Mouse (Mus musculus): ENCODE measurements around the gene Gm9639.
"Not testable (repeated sequence)": the region's sequence is repeated elsewhere in the genome, so short reads cannot be mapped to it uniquely, and the experiment has no call there.

The Gm9639 gene

DNA sequence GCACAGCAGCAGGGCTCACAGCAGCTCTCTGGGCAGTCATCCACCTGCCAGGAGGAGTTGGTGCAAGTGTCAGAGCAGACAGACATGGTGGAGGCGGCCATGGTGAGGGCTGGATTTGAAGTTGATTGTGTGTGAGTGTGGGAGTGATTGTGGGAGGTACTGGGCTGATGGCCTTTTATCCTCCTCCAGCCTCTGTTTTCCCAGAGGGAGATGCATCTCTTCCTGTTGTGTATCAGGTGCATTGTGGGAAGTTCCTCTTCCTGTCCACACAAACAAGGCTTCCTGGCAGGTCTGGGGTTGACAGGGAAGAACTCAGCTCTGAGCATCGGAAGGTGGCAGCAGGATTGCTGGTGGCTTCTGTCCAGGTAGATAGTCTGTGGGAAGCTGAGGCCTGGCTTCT, at the start of gene Gm9639:
TSS of gene Gm9639 (minus strand) at position 101 of the 400 bp plus-strand sequence.
- DNase-seq = no peak

DNA sequence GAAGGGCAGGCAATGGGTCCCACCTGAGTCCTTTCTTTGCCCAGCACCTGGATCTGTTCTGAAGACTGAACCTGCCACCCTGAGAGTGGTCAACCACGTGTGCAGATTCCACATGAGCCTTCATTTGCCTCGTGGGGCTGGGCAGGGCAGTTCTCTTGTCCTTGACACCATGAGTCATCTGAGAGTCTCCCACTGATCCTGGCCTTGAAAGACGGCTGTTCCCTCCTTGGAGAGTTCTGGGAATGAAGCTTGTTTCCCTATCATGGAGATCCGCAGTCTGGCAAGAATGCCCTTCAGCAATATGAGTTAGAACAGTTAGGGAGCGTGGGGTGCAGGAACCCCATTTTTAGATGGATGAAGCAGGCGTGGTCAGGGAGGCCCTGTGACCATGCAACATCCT, 44.1 kb upstream of the Gm9639 start:
- DNase-seq = no peak

- DNase-seq = no peak
Measured at GRCm38 (mm10) chr10:77835647-77836046, 40.8 kb upstream of the Gm9639 start, which contains the start of gene Krtap10-10. Gene Krtap10-10, plus strand, starts transcription at chr10:77835947.

DNA sequence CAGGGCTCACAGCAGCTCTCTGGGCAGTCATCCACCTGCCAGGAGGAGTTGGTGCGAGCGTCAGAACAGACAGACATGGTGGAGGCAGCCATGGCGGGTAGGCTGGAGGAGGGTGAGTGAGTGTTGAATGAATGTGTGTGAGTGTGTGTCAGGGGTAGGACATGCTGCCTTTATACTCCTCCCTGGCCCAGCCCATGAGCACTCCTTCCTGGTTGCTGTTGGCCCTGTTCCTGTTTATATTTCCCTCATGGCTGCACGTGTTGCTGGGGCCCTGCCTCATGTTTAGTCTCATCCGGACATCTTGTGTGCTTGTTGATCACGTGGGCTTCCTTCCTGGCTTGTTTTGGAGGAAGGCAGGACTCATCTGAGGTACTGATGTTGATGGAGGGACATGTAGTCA, 32.1 kb upstream of the Gm9639 start, which contains the start of gene Krtap10-4:
TSS of gene Krtap10-4 (minus strand) at position 145 of the 400 bp plus-strand sequence.
- DNase-seq = no peak

DNA sequence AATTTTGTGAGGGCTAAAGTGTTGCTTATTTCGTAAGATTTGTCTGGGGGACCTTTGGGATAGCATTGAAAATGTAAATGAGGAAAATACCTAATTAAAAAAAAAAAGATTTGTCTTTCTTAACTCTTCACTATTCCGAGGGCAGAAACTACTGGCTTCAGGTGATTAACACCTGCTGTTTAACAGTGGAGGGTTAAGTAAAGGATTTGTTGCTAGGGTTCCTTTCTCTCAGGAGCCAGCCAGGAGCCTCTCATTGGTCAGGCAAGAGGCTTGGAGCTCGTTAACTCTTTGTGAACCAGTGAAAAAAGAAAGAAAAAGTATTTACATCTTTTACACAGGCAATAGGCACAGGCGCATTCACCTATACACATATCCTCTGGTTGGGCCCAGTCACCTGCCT, 24.3 kb upstream of the Gm9639 start:
- DNase-seq = no peak

GRCm38 (mm10) chr10:77818523-77818922, 23.6 kb upstream of the Gm9639 start:
- DNase-seq = no peak

GRCm38 (mm10) chr10:77815514-77815913, 20.6 kb upstream of the Gm9639 start:
- no peak for DNase-seq

DNA sequence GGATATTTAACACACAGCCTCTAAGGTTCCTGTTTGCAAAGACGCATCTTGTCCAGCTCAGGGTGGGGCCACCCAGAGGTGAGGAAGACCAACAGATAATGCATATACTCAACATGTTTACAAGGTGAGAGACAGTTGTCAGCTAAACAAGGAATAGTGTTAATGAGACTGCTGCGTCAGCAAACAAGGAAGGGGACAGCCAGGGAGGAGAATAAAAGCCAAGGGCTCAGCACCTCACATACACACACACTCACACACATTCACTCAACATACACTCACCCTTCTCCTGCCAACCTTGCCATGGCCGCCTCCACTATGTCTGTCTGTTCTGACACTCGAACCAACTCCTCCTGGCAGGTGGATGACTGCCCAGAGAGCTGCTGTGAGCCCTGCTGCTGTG, 19.5 kb upstream of the Gm9639 start, which contains the start of gene Gm2696:
TSS of gene Gm2696 (plus strand) at position 301 of the 400 bp plus-strand sequence.
- no peak for DNase-seq

DNA sequence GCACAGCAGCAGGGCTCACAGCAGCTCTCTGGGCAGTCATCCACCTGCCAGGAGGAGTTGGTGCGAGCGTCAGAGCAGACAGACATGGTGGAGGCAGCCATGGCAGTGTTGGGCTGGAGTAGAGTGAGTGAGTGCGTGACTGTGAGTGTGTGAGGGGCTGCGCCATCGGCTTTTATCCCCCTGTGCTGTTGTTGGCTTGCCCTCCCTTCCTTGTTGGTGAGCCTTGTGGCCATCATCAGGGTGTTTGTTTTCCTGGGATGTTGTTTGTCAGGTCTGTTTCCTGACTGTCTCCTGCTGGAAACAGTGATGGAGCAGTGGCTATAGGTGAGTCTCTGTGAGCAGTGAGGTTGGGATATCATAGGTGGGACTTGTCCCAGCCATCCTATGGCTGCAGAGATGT, 16.9 kb upstream of the Gm9639 start, which contains the start of gene Gm9507:
TSS of gene Gm9507 (minus strand) at position 101 of the 400 bp plus-strand sequence.
- no peak for DNase-seq

GRCm38 (mm10) chr10:77804095-77804494, 9.2 kb upstream of the Gm9639 start:
- no peak for DNase-seq

GRCm38 (mm10) chr10:77798921-77799508, 4.1 kb upstream of the Gm9639 start, which contains the start of gene Gm19668:
Gene Gm19668, minus strand, starts transcription at chr10:77799133.
- DNase-seq = no peak

- not testable (repeated sequence) for DNase-seq
Measured at GRCm38 (mm10) chr10:77798164-77798920, 3.5 kb upstream of the Gm9639 start.

- DNase-seq = no peak
Measured at GRCm38 (mm10) chr10:77797677-77798076, 2.8 kb upstream of the Gm9639 start.

- no peak for DNase-seq
Measured at GRCm38 (mm10) chr10:77788621-77789020, 6.3 kb downstream of the Gm9639 start.

DNA sequence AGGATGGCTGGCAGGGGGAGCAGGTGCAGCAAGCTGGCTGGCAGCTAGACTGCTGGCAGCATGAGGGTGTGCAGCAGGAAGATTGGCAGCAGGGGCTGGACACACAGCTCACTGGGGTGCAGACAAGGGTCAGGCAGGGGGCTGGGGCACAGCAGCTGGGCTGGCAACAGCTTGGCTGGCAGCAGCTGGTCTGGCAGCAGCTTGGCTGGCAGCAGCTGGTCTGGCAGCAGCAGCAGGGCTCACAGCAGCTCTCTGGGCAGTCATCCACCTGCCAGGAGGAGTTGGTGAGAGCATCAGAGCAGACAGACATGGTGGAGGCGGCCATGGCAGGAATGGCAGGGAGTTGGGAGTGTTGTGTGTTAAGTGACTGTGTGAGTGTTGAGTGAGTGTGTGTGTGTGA, 7.0 kb downstream of the Gm9639 start, which contains the start of gene Gm7137:
TSS of gene Gm7137 (minus strand) at position 325 of the 400 bp plus-strand sequence.
- DNase-seq = not testable (repeated sequence)

DNA sequence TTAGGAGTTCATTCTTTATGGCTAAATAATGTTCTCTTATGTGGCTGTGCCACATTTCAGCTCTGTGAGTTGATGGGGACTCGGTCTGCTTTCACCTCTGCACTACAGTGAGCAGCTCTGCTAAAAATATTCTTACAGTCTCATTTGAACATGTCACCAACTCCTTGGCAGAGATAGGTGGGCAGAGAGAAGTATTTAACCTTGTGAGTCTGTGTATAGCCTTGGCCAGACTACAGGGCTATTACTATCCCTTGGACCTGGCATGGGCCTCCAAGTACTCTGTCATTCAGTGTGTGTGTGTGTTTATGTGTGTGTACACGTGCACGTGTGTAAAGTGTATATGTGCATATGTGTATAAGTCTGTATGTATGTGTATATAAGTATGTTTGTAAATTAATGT, 11.5 kb downstream of the Gm9639 start:
- not testable (repeated sequence) for DNase-seq

GRCm38 (mm10) chr10:77782442-77782841, 12.4 kb downstream of the Gm9639 start, which contains the start of gene Gm3250:
Gene Gm3250, minus strand, starts transcription at chr10:77782542.
- DNase-seq = not testable (repeated sequence)

DNA sequence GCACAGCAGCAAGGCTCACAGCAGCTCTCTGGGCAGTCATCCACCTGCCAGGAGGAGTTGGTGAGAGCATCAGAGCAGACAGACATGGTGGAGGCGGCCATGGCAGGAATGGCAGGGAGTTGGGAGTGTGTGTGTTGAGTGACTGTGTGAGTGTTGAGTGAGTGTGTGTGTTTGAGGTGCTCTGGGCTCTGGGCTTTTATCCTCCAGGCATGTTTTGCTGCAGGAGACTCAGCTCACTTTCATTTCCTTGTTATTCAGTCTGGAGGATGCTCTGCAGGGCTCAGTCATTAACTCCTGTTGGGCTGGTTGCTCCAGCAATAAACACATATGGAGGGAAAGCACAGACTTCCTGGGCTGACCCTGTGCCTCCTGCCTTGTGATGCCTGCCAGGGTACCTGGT, 18.0 kb downstream of the Gm9639 start, which contains the start of gene Gm7138:
TSS of gene Gm7138 (minus strand) at position 101 of the 400 bp plus-strand sequence.
- DNase-seq = not testable (repeated sequence)

DNA sequence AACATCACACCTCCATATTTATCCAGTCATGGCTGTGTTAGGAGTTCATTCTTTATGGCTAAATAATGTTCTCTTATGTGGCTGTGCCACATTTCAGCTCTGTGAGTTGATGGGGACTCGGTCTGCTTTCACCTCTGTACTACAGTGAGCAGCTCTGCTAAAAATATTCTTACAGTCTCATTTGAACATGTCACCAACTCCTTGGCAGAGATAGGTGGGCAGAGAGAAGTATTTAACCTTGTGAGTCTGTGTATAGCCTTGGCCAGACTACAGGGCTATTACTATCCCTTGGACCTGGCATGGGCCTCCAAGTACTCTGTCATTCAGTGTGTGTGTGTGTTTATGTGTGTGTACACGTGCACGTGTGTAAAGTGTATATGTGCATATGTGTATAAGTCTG, 22.7 kb downstream of the Gm9639 start:
- not testable (repeated sequence) for DNase-seq

DNA sequence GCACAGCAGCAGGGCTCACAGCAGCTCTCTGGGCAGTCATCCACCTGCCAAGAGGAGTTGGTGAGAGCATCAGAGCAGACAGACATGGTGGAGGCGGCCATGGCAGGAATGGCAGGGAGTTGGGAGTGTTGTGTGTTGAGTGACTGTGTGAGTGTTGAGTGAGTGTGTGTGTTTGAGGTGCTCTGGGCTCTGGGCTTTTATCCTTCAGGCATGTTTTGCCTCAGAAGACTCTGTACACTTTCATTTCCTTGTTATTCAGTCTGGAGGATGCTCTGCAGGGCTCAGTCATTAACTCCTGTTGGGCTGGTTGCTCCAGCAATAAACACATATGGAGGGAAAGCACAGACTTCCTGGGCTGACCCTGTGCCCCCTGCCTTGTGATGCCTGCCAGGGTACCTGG, 23.7 kb downstream of the Gm9639 start, which contains the start of gene Gm3238:
TSS of gene Gm3238 (minus strand) at position 101 of the 400 bp plus-strand sequence.
- not testable (repeated sequence) for DNase-seq

GRCm38 (mm10) chr10:77769727-77770126, 25.1 kb downstream of the Gm9639 start:
- DNase-seq = no peak

- not testable (repeated sequence) for DNase-seq
Measured at GRCm38 (mm10) chr10:77759582-77759981, 35.3 kb downstream of the Gm9639 start, which contains the start of gene Gm3233. Gene Gm3233, minus strand, starts transcription at chr10:77759682.

- DNase-seq = no peak
Measured at GRCm38 (mm10) chr10:77753448-77753847, 41.4 kb downstream of the Gm9639 start.

Measured in layer of hippocampus, adult 9-11 months (tissue).